Mouse (Mus musculus): ENCODE measurements around the gene Prrx1.

Prrx1 gene

GRCm38 (mm10) chr1:163313101-163313773 is at the start of gene Prrx1:
Prrx1 (minus strand) TSS chr1:163313710.
- no peak for DNase-seq

- DNase-seq: no peak
Measured at GRCm38 (mm10) chr1:163362202-163362601, 48.7 kb upstream of the Prrx1 start.

GRCm38 (mm10) chr1:163361376-163361775 is 47.9 kb upstream of the Prrx1 start:
- DNase-seq: no peak

- no peak for DNase-seq
Measured at GRCm38 (mm10) chr1:163360796-163361195, 47.3 kb upstream of the Prrx1 start.

GRCm38 (mm10) chr1:163359521-163359920 is 46.0 kb upstream of the Prrx1 start:
- no peak for DNase-seq

- DNase-seq: no peak
Measured at GRCm38 (mm10) chr1:163358165-163358564, 44.7 kb upstream of the Prrx1 start.

- no peak for DNase-seq
Measured at GRCm38 (mm10) chr1:163357733-163358132, 44.2 kb upstream of the Prrx1 start.

- no peak for DNase-seq
Measured at GRCm38 (mm10) chr1:163356167-163356566, 42.7 kb upstream of the Prrx1 start.

- no peak for DNase-seq
Measured at GRCm38 (mm10) chr1:163355626-163356156, 42.2 kb upstream of the Prrx1 start.

GRCm38 (mm10) chr1:163350988-163351387 is 37.5 kb upstream of the Prrx1 start:
- no peak for DNase-seq

- no peak for DNase-seq
Measured at GRCm38 (mm10) chr1:163345541-163345940, 32.0 kb upstream of the Prrx1 start.

GRCm38 (mm10) chr1:163344931-163345330 is 31.4 kb upstream of the Prrx1 start:
- DNase-seq: no peak

- DNase-seq: no peak
Measured at GRCm38 (mm10) chr1:163339219-163339561, 25.7 kb upstream of the Prrx1 start.

- no peak for DNase-seq
Measured at GRCm38 (mm10) chr1:163338525-163339218, 25.2 kb upstream of the Prrx1 start.

- DNase-seq: no peak
Measured at GRCm38 (mm10) chr1:163337821-163338220, 24.3 kb upstream of the Prrx1 start.

- no peak for DNase-seq
Measured at GRCm38 (mm10) chr1:163327279-163327678, 13.8 kb upstream of the Prrx1 start.

- DNase-seq: no peak
Measured at GRCm38 (mm10) chr1:163319669-163320571, 6.4 kb upstream of the Prrx1 start.

- no peak for DNase-seq
Measured at GRCm38 (mm10) chr1:163316920-163317319, 3.4 kb upstream of the Prrx1 start.

GRCm38 (mm10) chr1:163314829-163315301 is 1.4 kb upstream of the Prrx1 start:
- no peak for DNase-seq

GRCm38 (mm10) chr1:163313921-163314725 is 613 bp upstream of the Prrx1 start:
- no peak for DNase-seq

- DNase-seq: no peak
Measured at GRCm38 (mm10) chr1:163311861-163312811, 1.4 kb downstream of the Prrx1 start.

All from cerebellum, adult 8-10 months (tissue).